ENCODE assay signal across 16 mouse cellular contexts in genomic region chr6:64274319-64275114, GRCm38 (mm10).
DNase-seq lines count a peak whose midpoint lies in the region; ATAC-seq and TF ChIP-seq lines count a peak whose summit lies in the region.
"Had no signal": no experiment of that assay in that cellular context is flagged by ENCODE, and none has a peak within 500 bp of the region (broad histone marks: within the 10 kb centered on the region; RNA-seq: fewer than 3 reads in every experiment).

No protein-coding gene starts in this region.

- no peak overlapping the region for H3K9ac ChIP-seq in forebrain, embryonic 13.5 days
- H3K9ac ChIP-seq in hindbrain, postnatal 0 days (replicated peaks; ENCODE audit: low read length), result no peak overlapping the region
- H3K9ac ChIP-seq in hindbrain, embryonic 12.5 days, result no peak overlapping the region
- H3K9ac ChIP-seq: heart, embryonic 12.5 days; intestine, embryonic 15.5 days had no signal

- H3K4me1 ChIP-seq in forebrain, embryonic 13.5 days, result no peaks in the 10 kb centered on the region
- no peaks in the 10 kb centered on the region for H3K4me1 ChIP-seq in forebrain, embryonic 10.5 days
- no peaks in the 10 kb centered on the region for H3K4me1 ChIP-seq in hindbrain, postnatal 0 days (ENCODE audit: insufficient read depth, low read length)
- H3K4me1 ChIP-seq in hindbrain, embryonic 12.5 days, result no peaks in the 10 kb centered on the region
- H3K4me1 ChIP-seq: heart, embryonic 12.5 days; hindbrain, embryonic 10.5 days; intestine, embryonic 15.5 days had no signal

- DNase-seq in forebrain, embryonic 10.5 days (ENCODE audit: extremely low spot score, low spot score), result no peak
- DNase-seq in hindbrain, postnatal 0 days (ENCODE audit: low spot score), result peak; percentile 23
- DNase-seq in brain, embryonic 18.5 days (ENCODE audit: low read depth, low spot score), result peak; percentile 47
- DNase-seq in retina, embryonic 14.5 days (ENCODE audit: low spot score), result peak; percentile 7
- no peak for DNase-seq in MN1 (ENCODE audit: low spot score)
- no peak for DNase-seq in thymus, postnatal 14 days
- DNase-seq: adrenal gland, adult 8-10 months; cerebellum, postnatal 36 days; gastrocnemius, postnatal 14 days; kidney, adult 18-20 months had no signal

- H3K27me3 ChIP-seq in forebrain, embryonic 13.5 days, result no peaks in the 10 kb centered on the region; the same call in 1 of the 2 replicates
- no peaks in the 10 kb centered on the region for H3K27me3 ChIP-seq in forebrain, embryonic 10.5 days (ENCODE audit: poor library complexity, severe bottlenecking)
- H3K27me3 ChIP-seq in hindbrain, postnatal 0 days (ENCODE audit: insufficient read depth, low read length), result no peaks in the 10 kb centered on the region
- no peaks in the 10 kb centered on the region for H3K27me3 ChIP-seq in hindbrain, embryonic 12.5 days
- H3K27me3 ChIP-seq: CH12.LX; heart, embryonic 12.5 days; intestine, embryonic 15.5 days had no signal

- H3K4me2 ChIP-seq in forebrain, embryonic 13.5 days, result no peak overlapping the region
- H3K4me2 ChIP-seq in hindbrain, postnatal 0 days (ENCODE audit: low read depth, low read length), result no peak overlapping the region
- no peak overlapping the region for H3K4me2 ChIP-seq in hindbrain, embryonic 12.5 days (replicated peaks)
- H3K4me2 ChIP-seq: heart, embryonic 12.5 days; intestine, embryonic 15.5 days had no signal

- TF ChIP-seq CTCF in hindbrain, postnatal 0 days (IDR thresholded peaks at IDR 0.05; ENCODE audit: low read depth), result no peak

- H3K27ac ChIP-seq in forebrain, embryonic 13.5 days, result no peak overlapping the region
- H3K27ac ChIP-seq in forebrain, embryonic 10.5 days, result no peak overlapping the region
- H3K27ac ChIP-seq in hindbrain, postnatal 0 days, result no peak overlapping the region
- no peak overlapping the region for H3K27ac ChIP-seq in hindbrain, embryonic 12.5 days
- H3K27ac ChIP-seq: hindbrain, embryonic 10.5 days; intestine, embryonic 15.5 days had no signal

- ATAC-seq in forebrain, embryonic 13.5 days, result peak; percentile 81
- ATAC-seq in hindbrain, postnatal 0 days, result no peak
- ATAC-seq in hindbrain, embryonic 12.5 days (ENCODE audit: low FRiP score), result no peak
- ATAC-seq: intestine, embryonic 15.5 days had no signal

- WGBS in forebrain, embryonic 13.5 days, result 27% methylated on average over 2 of the region's 2 CpGs
- WGBS in forebrain, embryonic 10.5 days, result 79% methylated on average over 2 of the region's 2 CpGs
- 30% methylated on average over 2 of the region's 2 CpGs for WGBS in hindbrain, postnatal 0 days
- 56% methylated on average over 2 of the region's 2 CpGs for whole genome bisulfite sequencing in hindbrain, embryonic 12.5 days

- no peak overlapping the region for H3K4me3 ChIP-seq in forebrain, embryonic 13.5 days
- no peak overlapping the region for H3K4me3 ChIP-seq in forebrain, embryonic 10.5 days
- no peak overlapping the region for H3K4me3 ChIP-seq in hindbrain, postnatal 0 days (ENCODE audit: low read length)
- H3K4me3 ChIP-seq in hindbrain, embryonic 12.5 days, result no peak overlapping the region
- H3K4me3 ChIP-seq: heart, embryonic 12.5 days; hindbrain, embryonic 10.5 days; intestine, embryonic 15.5 days had no signal

- H3K9me3 ChIP-seq in forebrain, embryonic 13.5 days (replicated peaks), result no peaks in the 10 kb centered on the region
- H3K9me3 ChIP-seq in forebrain, embryonic 10.5 days, result no peaks in the 10 kb centered on the region
- no peaks in the 10 kb centered on the region for H3K9me3 ChIP-seq in hindbrain, postnatal 0 days (ENCODE audit: low read length)
- H3K9me3 ChIP-seq in hindbrain, embryonic 12.5 days (replicated peaks), result no peaks in the 10 kb centered on the region
- H3K9me3 ChIP-seq: heart, embryonic 12.5 days; hindbrain, embryonic 10.5 days; intestine, embryonic 15.5 days had no signal

- no peaks in the 10 kb centered on the region for H3K36me3 ChIP-seq in forebrain, embryonic 13.5 days (ENCODE audit: poor library complexity, severe bottlenecking)
- H3K36me3 ChIP-seq in forebrain, embryonic 10.5 days (replicated peaks), result no peaks in the 10 kb centered on the region
- no peaks in the 10 kb centered on the region for H3K36me3 ChIP-seq in hindbrain, postnatal 0 days (ENCODE audit: insufficient read depth, low read length)
- H3K36me3 ChIP-seq in hindbrain, embryonic 12.5 days, result no peaks in the 10 kb centered on the region
- H3K36me3 ChIP-seq: heart, embryonic 12.5 days; hindbrain, embryonic 10.5 days; intestine, embryonic 15.5 days had no signal

Comparison
In these comparisons a context has a peak if more than half of its experiments do, and no peak if none do; other contexts are left out.
1. DNase-seq: peak in hindbrain, postnatal 0 days (single experiment), brain, embryonic 18.5 days (single experiment) and retina, embryonic 14.5 days (single experiment); none in forebrain, embryonic 10.5 days (single experiment), MN1 (single experiment) and thymus, postnatal 14 days (single experiment).